Mouse (Mus musculus) left cerebral cortex, postnatal 10 days (tissue): ENCODE data around the gene Tmsb15a. TPM values are rescaled to one million over a fixed set of nuclear protein-coding genes. Genes with fewer than 3 reads are reported as not detected.
A peak's percentile ranks its signal among the peaks of the same experiment; 100 is the strongest.
"Not testable (repeated sequence)": the region's sequence is repeated elsewhere in the genome, so short reads cannot be mapped to it uniquely, and the experiment has no call there.

Experiments used
- DNase-seq, 2 experiments: peaks; one replicate each; pipeline ENCODE4 v3.0.0; 2021 to 2022; ENCODE audit warnings: low spot score in 2 of 2, mixed read lengths in 1 of 2; ENCODE audit errors: extremely low spot score in 1 of 2
- intact Hi-C: fragments of 180-260 bp; cut with DNase I; formaldehyde crosslinking; loops from one replicate; pipeline ENCODE4 v1.15.1; 2025
- microRNA-seq: library from miRNA; unstranded; fragments of <30 nt; microRNA quantifications from one replicate; pipeline ENCODE4 v1.2.0, GENCODE M21; 2022
- total RNA-seq, 2 experiments: library from RNA; stranded (reverse); gene quantifications; 2 replicates each; pipeline ENCODE4 v1.2.3; 2021

The Tmsb15a gene
- not detected for total RNA-seq

DNA sequence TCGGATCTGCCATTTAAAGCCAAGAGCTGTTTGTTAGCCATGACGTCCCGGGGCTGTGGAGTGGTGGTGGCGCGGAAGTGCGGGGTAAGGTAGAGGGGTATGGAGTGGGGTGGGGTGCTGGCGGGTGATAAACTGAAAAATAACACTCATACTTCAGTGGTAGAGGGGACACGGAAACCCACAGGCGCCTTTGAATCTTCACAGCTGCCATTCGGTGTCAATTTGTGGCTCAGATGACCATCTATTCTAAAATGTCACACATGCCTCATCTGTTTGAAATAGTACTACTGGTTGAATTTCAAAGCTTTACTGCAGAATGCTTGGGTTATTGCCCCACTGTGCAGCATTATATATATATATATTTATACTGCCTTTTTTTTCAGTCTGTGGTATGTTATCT, at the start of gene Tmsb15a:
Gene Tmsb15a (minus strand): TSS at position 101 of the 400 bp plus-strand sequence.
- no peak for DNase-seq
- intact Hi-C loops: no loop called here

DNA sequence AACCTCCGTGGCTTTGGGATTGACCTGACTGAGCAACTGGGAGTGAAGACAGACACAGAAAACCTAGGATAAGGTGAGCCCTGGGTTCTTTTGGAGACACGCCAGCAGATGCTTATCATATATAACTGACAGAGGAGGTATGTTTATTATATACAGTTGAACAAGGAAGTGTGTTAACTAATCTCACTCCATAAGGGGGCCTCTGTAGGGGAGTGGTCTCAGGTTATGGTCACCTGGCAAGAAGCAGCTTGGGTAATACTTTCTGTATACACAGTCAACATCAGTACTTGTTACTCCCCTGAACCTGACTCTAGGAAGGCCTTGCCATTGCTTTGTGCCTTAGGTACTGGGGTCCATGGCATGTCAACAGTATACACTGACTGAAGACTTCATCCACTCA, 43.5 kb upstream of the Tmsb15a start:
- DNase-seq: no peak
- intact Hi-C loops: no loop called here

DNA sequence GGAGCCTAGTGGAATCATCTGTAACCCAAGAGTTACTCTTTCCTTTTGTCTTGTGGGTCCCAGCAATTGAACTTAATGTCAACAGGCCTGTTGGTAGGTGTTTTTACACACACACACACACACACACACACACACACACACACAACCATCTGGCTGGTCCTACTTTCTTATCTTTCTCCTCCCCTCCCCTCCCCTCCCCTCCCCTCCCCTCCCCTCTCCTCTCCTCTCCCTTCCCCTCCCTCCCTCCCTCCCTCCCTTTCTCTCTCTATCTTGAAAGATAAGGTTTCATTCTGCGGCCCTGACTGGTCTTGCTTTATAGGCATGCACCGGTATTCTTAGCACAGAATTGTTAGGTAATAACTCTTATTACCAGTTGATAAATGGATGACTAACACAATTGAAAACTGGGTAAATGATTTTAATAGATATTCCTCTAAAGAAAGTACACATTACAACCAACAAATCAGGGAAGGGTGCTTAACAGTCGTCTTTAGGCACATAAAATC, 43.0 kb upstream of the Tmsb15a start:
- intact Hi-C loops: no loop called here
- no peak for DNase-seq

DNA sequence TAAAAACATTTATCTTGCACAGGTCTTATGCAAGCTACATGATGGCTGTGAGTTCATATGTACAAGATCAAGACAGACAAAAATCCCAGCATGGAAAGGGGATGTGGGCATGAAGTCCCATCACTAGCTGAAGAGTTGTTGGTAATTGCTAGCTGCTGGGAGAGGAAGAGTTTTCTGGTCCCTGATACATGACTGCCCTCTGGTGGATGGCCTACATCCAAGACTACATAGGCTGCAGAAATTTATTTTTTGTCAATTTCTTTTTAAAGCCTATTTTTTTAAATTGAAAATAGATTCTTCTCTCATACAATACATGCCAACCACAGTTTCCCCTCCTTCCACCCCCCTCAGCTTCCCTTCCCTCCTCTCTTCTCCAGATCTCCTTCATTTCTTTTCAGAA, 36.6 kb upstream of the Tmsb15a start:
- intact Hi-C loops: no loop called here
- peak in 1 of 2 experiments; percentile 34 for DNase-seq

DNA sequence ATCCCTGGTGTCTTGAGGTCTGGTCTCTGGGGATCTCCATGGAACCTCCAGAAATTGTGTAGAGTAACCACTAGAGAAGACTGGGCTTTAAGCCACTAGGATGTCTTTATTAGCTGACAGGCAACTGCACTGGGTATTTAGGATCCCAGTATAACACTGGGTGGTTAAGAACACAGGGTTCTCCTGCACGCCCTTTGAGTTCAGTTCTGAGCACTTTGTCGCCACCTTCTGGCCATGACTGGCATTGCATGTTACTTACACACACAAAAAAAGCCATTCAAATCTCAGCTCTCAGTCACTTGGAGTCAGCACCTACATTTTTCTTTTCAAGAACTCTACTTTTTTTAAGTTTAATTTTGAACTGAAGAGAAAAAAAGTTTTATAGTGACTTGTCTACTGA, 27.8 kb upstream of the Tmsb15a start:
- DNase-seq: peak; percentile 51 to 53
- intact Hi-C loops: no loop called here

DNA sequence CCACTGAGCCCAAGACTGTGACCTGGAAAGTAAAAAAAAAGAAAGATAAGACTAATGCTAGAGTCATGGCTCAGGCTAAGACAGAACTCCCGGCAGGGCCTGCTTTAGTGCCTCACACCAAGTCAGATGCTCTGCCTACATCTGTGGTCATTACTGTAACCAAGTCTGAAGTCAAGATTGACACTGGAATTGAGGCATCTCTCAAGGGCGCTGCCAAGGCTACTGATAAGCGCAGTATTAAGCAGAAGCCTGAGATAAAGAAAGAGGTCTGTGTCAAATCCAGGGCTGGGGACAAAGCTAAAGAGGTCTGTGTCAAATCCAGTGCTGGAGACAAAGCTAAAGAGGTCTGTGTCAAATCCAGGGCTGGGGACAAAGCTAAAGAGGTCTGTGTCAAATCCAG, 20.3 kb upstream of the Tmsb15a start:
- DNase-seq, intact Hi-C loops: not testable (repeated sequence)

DNA sequence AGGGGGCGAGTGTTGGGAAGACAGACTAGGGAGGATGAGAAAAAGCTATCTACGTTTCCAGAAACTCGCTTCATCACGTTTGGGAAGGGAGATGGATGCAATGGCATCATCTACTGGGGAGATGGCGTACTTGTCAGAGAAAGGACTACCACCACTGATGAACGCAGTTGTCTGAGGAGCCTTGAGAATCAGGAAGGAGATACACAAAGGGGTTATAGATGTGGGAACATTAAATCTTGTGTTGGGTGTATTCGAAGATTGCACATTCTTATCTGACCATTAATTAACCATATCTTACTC, 17.9 kb upstream of the Tmsb15a start:
- intact Hi-C loops: no loop called here
- no peak for DNase-seq

DNA sequence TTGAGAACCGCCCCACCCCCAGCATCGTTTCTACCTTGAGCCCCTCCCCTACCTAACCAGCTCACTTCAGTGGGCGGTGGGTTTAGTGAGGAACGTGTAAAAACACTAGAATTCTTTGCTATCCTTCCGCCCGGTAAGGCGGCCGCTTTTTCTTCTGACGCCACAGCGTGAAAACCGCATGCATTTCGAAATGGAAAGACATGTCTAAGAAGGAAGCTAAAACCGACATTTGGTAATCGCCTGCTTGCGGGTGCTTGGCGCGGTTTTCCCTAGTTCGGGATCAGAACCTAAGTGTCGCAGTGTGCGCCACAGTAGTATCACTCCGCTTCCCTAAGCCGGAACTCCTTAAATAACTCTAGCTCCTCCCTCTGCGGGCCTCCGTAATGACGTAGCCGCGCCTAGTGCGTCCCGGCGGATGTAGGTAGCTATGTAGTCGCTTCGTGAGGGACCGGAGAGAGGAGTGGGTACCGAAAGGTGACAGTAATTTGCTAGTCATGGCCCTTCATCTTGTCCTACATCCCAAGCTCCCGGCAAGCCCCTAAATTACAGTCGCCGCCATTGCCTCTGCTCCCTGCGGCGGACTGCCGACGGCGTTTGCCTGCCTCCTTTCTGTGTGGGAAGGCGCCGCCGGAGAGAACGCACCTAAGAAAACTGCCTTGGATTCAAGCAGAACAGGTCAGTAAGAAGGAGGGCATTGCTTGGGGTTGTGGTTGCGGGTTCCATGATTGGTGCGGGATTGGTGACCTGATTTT, 17.4 kb upstream of the Tmsb15a start, which contains the start of the genes Armcx5 and Gprasp1:
Gene Armcx5 (plus strand): TSS at position 430 of the 752 bp plus-strand sequence.
Gene Gprasp1 (plus strand): TSS at position 430 of the 752 bp plus-strand sequence.
- intact Hi-C loops: no loop called here
- DNase-seq: peak; percentile 88 to 89

DNA sequence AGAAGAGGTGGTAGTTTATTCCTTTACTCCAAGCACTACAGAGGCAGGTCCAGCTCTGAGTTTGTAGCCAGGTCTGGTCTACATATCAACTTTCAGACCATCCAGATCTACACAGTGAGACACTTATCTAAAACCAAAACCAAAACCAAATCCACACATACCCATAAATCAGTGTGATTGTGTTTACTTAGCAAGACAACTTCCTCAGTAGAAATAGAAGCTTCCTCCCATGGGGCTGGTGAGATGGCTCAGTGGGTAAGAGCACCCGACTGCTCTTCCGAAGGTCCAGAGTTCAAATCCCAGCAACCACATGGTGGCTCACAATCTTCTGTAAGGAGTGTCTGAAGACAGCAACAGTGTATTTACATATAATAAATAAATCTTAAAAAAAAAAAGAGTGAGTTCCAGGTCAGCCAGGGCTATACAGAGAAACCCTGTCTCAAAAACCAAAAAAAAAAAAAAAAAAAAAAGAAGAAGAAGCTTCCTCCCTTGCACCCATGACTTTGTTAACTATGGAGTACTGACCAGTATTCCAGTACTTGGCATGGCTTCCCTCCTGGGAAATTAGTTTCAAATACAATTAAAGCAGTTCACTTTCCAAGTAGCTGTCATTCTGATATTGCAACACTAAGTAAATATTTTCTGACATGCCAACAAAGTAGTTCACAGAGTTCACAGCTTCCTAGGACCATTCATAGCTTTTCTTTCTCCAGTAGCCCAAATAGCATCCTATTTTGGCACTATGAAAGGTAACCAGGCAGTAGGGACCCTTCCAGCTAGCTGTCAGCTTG, 13.9 kb upstream of the Tmsb15a start:
- DNase-seq: no peak
- intact Hi-C loops: no loop called here

DNA sequence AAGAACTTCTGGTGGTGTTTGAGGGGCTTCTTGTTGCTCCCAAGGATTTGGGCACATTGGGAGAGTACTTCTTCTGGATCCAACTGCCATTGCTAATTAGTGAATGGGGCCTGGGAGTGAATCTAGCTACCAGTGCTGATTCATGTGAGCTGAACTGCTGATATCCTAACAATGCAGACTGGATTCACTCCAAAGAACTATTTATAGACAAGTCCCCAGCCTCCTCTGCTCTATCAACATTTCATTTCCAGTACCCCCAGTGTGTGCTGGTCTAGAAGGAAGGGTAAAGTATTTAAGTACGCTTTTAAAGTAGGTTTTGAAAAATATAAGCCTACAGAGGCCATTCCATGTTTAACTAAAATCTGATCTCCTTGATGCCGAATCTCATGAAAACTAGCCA, 12.2 kb downstream of the Tmsb15a start:
- DNase-seq: no peak
- intact Hi-C loops: no loop called here

DNA sequence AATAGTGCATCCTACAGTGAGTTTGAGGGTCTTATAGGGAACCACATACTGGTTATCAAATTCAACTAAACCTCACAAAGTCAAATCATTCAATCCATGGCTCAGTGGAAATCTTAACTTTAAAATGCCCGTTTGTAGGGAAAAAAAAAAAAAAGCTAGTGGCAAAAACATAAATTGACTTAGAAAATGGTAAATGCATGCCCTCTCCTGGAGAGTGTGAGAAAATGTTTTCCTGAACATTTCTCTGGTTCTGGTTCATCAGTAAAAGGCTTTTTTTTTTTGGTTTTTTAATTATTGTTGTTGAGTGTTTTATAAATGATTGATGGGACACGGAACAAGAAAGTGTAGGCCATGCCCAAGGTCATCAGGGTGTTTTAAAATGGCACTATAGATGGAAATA, 20.7 kb downstream of the Tmsb15a start:
- intact Hi-C loops: no loop called here
- no peak for DNase-seq

DNA sequence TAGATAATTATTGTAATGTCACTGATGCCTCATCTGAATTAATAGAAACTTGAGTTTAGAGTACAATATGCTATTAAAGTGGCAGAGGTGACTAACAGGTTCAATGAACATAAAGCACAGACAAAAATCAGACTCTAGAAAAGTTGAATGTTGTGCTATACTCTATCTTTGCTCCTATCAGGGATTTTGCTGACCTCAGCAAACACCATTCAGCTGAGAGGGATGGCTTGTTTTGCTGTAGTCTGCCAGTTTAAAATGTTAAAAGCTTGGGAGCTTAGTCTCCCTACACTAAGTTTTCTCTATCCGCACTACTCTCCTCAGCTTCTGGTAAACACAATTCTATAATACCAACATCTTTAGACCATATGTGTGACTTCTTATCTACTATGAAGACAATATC, 21.9 kb downstream of the Tmsb15a start:
- DNase-seq: no peak
- intact Hi-C loops: no loop called here

DNA sequence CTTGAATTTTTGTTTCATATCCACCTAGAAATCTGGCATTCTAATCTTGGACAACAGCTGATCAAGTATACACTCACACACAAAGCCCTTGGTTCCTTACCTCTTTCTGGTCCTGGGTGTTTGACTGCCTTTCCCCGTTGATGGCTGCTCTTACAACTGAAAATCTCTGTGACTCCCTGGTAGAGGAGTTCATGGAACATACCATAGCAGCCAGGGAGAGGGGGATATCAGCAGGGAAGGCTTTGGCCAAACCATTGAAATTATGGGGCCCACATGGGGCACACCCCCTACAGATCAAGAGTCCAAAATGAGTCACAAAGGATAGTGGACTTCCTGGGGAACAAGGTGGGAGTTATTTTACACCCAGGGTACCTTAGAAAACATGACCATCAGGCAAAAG, 31.4 kb downstream of the Tmsb15a start, which contains the start of gene Tcp11x2:
Gene Tcp11x2 (minus strand): TSS at position 158 of the 400 bp plus-strand sequence.
- intact Hi-C loops: no loop called here
- no peak for DNase-seq

DNA sequence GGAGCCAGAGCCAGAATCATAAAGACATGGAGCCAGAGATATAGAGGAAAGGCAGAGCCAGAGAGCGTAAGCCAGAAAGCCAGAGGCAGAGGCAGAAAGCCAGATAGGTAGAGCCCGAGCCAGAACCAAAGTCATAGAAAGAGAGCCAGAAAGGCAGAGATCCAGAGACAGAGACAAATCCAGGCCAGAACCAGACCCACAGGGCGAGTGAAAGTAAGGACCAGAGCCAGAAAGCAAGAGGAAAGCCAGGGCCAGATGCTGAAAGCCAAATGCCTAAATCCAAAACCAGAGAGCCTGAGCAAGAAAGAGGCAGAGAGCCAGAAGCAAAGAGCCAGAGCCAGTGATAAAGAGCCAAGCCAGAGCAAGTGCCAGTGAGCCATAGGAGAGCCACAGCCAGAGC, 37.3 kb downstream of the Tmsb15a start:
- intact Hi-C loops: no loop called here

DNA sequence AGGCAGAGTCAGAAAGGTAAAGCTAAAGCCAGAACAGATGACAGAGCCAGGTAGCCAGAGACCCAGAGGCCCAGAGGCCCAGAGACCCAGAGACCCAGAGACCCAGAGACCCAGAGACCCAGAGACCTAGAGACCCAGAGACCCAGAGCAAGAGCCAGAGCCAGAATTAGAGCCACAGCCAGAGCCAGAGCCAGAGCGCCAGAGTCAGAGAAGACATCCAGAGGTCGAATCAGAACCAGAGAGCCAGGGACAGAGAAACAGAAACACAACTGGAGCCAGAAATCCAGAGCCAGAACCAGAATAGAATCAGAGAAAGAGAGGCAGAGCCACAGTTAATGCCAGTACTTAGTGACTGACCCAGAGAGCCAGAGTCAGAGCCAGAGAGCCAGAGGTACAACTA, 43.2 kb downstream of the Tmsb15a start:
- no peak for DNase-seq
- intact Hi-C loops: no loop called here

More for the DNA sequence above, 37.3 kb downstream of the Tmsb15a start:
- no peak for DNase-seq

Small RNA genes lying within 50 kb of the gene (microRNA-seq; reads per million reads assigned to microRNA genes)
- not detected for gene Mir7646

Other genes starting within 250 kb of the Tmsb15a start
- gene AV320801, start 230.7 kb downstream of the Tmsb15a start, total RNA-seq: not detected
- gene Nxf7, start 126.5 kb downstream of the Tmsb15a start, total RNA-seq: under 1 TPM in 1 of 2 experiments, not detected in 1; 0.60 TPM
- gene Prame, start 97.6 kb downstream of the Tmsb15a start, total RNA-seq: under 1 TPM in 1 of 2 experiments, not detected in 1; 0.32 TPM
- not detected for gene Tcp11x2, start 31.5 kb downstream of the Tmsb15a start, total RNA-seq
- 10 to 100 TPM; 31.5 to 33.7 TPM for gene Armcx5, start 17.5 kb upstream of the Tmsb15a start, total RNA-seq
- 100 to 1,000 TPM; 352 to 384 TPM for gene Gprasp1, start 17.5 kb upstream of the Tmsb15a start, total RNA-seq
- 10 to 100 TPM; 79.2 to 81.4 TPM for gene Bhlhb9, start 72.3 kb upstream of the Tmsb15a start, total RNA-seq
- 100 to 1,000 TPM; 175 to 191 TPM for gene Gprasp2, start 113.8 kb upstream of the Tmsb15a start, total RNA-seq